Comparison of ENCODE assay signal across 16 mouse cellular contexts in the genomic region with DNA sequence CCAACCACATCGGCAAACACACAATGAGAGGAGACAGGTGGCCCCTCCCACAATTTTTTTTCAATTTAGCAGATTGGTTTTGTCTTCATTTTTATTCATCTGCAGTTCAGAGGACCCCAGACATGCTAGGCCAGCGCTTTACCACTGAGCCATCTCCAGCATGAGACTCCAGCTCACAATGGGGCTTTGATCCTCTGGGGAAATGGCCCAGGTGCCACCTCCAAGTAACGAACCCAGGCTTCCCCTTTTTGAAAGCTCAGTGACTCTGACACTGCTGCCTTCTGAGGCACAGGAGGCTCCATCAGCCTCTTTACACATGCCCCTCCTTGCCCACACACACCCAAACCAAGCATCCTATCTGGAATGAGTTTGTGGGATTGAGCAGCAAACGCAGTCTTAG. TPM values are rescaled to one million over a fixed set of nuclear protein-coding genes. Genes with fewer than 3 reads are reported as not detected.
A peak's percentile ranks its signal among the peaks of the same experiment; 100 is the strongest.
DNase-seq lines count a peak whose midpoint lies in the region; TF ChIP-seq lines count a peak whose summit lies in the region.
"Had no signal": no experiment of that assay in that cellular context is flagged by ENCODE, and none has a peak within 500 bp of the region (broad histone marks: within the 10 kb centered on the region; RNA-seq: fewer than 3 reads in every experiment).

No protein-coding gene starts in this region.

- peak overlapping the region; percentile 76 for H3K4me3 ChIP-seq in megakaryocyte, embryonic 14.5 days (replicated peaks)
- H3K4me3 ChIP-seq in thymus, adult 2 months (ENCODE audit: control insufficient read depth, insufficient read depth, low read length) = no peak overlapping the region
- no peak overlapping the region for H3K4me3 ChIP-seq in gastrocnemius, adult 2 months
- H3K4me3 ChIP-seq: embryonic facial prominence, embryonic 15.5 days; forebrain, embryonic 10.5 days; limb, embryonic 10.5 days; liver, embryonic 12.5 days had no signal

- peaks cover 8% of the 10 kb centered on the region for H3K36me3 ChIP-seq in megakaryocyte, embryonic 14.5 days (replicated peaks; ENCODE audit: low read length)
- no peaks in the 10 kb centered on the region for H3K36me3 ChIP-seq in thymus, adult 2 months (ENCODE audit: control insufficient read depth, insufficient read depth, low read length)
- H3K36me3 ChIP-seq: embryonic facial prominence, embryonic 15.5 days; forebrain, embryonic 10.5 days; limb, embryonic 10.5 days; liver, embryonic 12.5 days had no signal

- peak; percentile 39 to 44 for DNase-seq in spleen, adult 18-20 months
- DNase-seq in spleen, adult 12 weeks (ENCODE audit: low spot score) = no peak
- DNase-seq in thymus, adult 2 months = peak; percentile 57
- no peak for DNase-seq in urinary bladder, postnatal 10 days (ENCODE audit: low spot score)
- no peak for DNase-seq in kidney, postnatal 14 days
- DNase-seq in gastrocnemius, adult 2 months = no peak
- DNase-seq: adrenal gland, postnatal 14 days; cerebellum, adult 8-10 months; embryo, embryonic 11 days; gastrocnemius, postnatal 10 days had no signal

- TF ChIP-seq POLR2A in thymus, adult 2 months (IDR thresholded peaks at IDR 0.05; ENCODE audit: control insufficient read depth, extremely low read depth, insufficient read depth, low read length, poor library complexity) = no peak

- no peaks in the 10 kb centered on the region for H3K27me3 ChIP-seq in megakaryocyte, embryonic 14.5 days (replicated peaks)
- H3K27me3 ChIP-seq in thymus, adult 2 months (ENCODE audit: control insufficient read depth, insufficient read depth, low read length) = no peaks in the 10 kb centered on the region
- H3K27me3 ChIP-seq: liver, embryonic 12.5 days had no signal

- WGBS in thymus, adult 2 months = 6% methylated on average over 4 of the region's 4 CpGs

- H3K27ac ChIP-seq in thymus, adult 2 months (ENCODE audit: control insufficient read depth, insufficient read depth, low read length) = peak overlapping the region; percentile 72
- no peak overlapping the region for H3K27ac ChIP-seq in gastrocnemius, adult 2 months
- H3K27ac ChIP-seq: embryonic facial prominence, embryonic 15.5 days; forebrain, embryonic 10.5 days; hindbrain, embryonic 14.5 days; limb, embryonic 10.5 days; liver, embryonic 12.5 days had no signal

- H3K4me1 ChIP-seq in megakaryocyte, embryonic 14.5 days = peaks cover 98% of the 10 kb centered on the region
- peaks cover 28% of the 10 kb centered on the region for H3K4me1 ChIP-seq in thymus, adult 2 months (replicated peaks; ENCODE audit: control insufficient read depth, insufficient read depth, low read length)
- H3K4me1 ChIP-seq: embryonic facial prominence, embryonic 15.5 days; limb, embryonic 10.5 days had no signal

- peaks cover 5% of the 10 kb centered on the region for H3K9me3 ChIP-seq in megakaryocyte, embryonic 14.5 days
- H3K9me3 ChIP-seq: embryonic facial prominence, embryonic 15.5 days; forebrain, embryonic 10.5 days; limb, embryonic 10.5 days had no signal

- no peak for TF ChIP-seq CTCF in thymus, adult 2 months (IDR thresholded peaks at IDR 0.05; ENCODE audit: borderline replicate concordance, control insufficient read depth, extremely low read depth, insufficient read depth, low read length, poor library complexity)
- no peak for TF ChIP-seq CTCF in gastrocnemius, adult 2 months (IDR thresholded peaks at IDR 0.05)

- intact Hi-C loops in gastrocnemius, adult 2 months (cut with DNase I) = no loop called here

RNA-seq across cellular contexts. Expression of a gene that starts 5.7 kb away (rescaled TPM):
- 3.3 TPM in 1 of 2 replicates, not detected in the other for polyA plus RNA-seq in megakaryocyte, embryonic 14.5 days (2012; ENCODE audit: insufficient read depth, low replicate concordance)
- polyA plus RNA-seq in thymus, adult 2 months (2012; rRNA removed) = 21.6 and 22.0 TPM in 2 replicates
- 1 to 10 TPM in 1 of 2 experiments, under 1 TPM in 1; 0.43 to 1.0 TPM for total RNA-seq in gastrocnemius, adult 2 months (2021)

Comparison
In these comparisons a context has a peak if more than half of its experiments do, and no peak if none do; other contexts are left out.
1. DNase-seq: peak in spleen, adult 18-20 months (2 of 2) and thymus, adult 2 months (single experiment); none in spleen, adult 12 weeks (single experiment), urinary bladder, postnatal 10 days (single experiment), kidney, postnatal 14 days (single experiment) and gastrocnemius, adult 2 months (single experiment).